Mouse (Mus musculus) embryonic facial prominence, embryonic 12.5 days (tissue): Measurements from ENCODE around the gene Lipk. TPM values are rescaled to one million over a fixed set of nuclear protein-coding genes. Genes with fewer than 3 reads are reported as not detected.

Experiments
- ATAC-seq: fragments of 200-750 bp; cut with Nextera tagmentation; 2 replicates; pipeline ENCODE4 v1.8.0; 2017; ENCODE audit not compliant: insufficient number of reproducible peaks, insufficient read depth, low FRiP score, low TSS enrichment
- H3K27ac ChIP-seq: fragments of 300-500 bp; sonication (generic); 2 replicates; pipeline ENCODE4 v1.5.1; 2016; ENCODE audit warnings: mild to moderate bottlenecking
- H3K27me3 ChIP-seq: fragments of 300-500 bp; sonication (generic); 2 replicates; pipeline ENCODE4 v1.6.1; 2016; ENCODE audit warnings: mild to moderate bottlenecking, moderate library complexity
- H3K36me3 ChIP-seq: fragments of 300-500 bp; sonication (generic); 2 replicates; pipeline ENCODE4 v1.6.1; 2016; ENCODE audit warnings: mild to moderate bottlenecking
- H3K4me1 ChIP-seq: fragments of 300-500 bp; sonication (generic); 2 replicates; pipeline ENCODE4 v1.6.1; 2016
- H3K4me2 ChIP-seq: fragments of 300-500 bp; sonication (generic); replicated peaks from 2 replicates; pipeline ENCODE4 v1.6.1; 2016; ENCODE audit warnings: mild to moderate bottlenecking, moderate library complexity
- H3K4me3 ChIP-seq: fragments of 300-500 bp; sonication (generic); 2 replicates; pipeline ENCODE4 v1.5.1; 2016; ENCODE audit warnings: mild to moderate bottlenecking
- H3K9ac ChIP-seq: fragments of 300-500 bp; sonication (generic); 2 replicates; pipeline ENCODE4 v1.6.1; 2016; ENCODE audit warnings: mild to moderate bottlenecking, moderate library complexity
- H3K9me3 ChIP-seq: fragments of 300-500 bp; sonication (generic); 2 replicates; pipeline ENCODE4 v1.6.1; 2016; ENCODE audit warnings: mild to moderate bottlenecking, moderate library complexity
- WGBS: fragments of 180-500 bp; shearing (Covaris S2); methylation state at CpG from one replicate; pipeline ENCODE4 v1.1.7; 2016; 5-methylcytosine and 5-hydroxymethylcytosine counted together
- microRNA-seq: library from miRNA; unstranded; fragments of <30 nt; microRNA quantifications from one replicate; pipeline ENCODE4, GENCODE M21; 2017
- polyA plus RNA-seq: library from polyadenylated mRNA; unstranded; fragments of >200 nt; fragmentation: Nextera tagmentation; extraction: Ambion mirVana; gene quantifications from 2 replicates; pipeline ENCODE4 v1.2.1, GENCODE M21; 2016

The Lipk gene
- polyA plus RNA-seq, 1 experiment from 2014 or later, result not detected

- Histone ChIP-seq H3K27me3 (no peaks in the 10 kb centered on the region), H3K36me3 (no peaks in the 10 kb centered on the region), H3K4me2 (no peak within 1 kb of the TSS), H3K27ac (no peak within 1 kb of the TSS), H3K9me3 (no peaks in the 10 kb centered on the region), H3K9ac (no peak within 1 kb of the TSS), H3K4me1 (no peaks in the 10 kb centered on the region), H3K4me3 (no peak within 1 kb of the TSS)
- WGBS, result 86% methylated on average over 9 of the region's 9 CpGs
- no peak for ATAC-seq
These were observed 58.8 kb downstream of the Lipk start, which contains the start of gene Lipn for GRCm38 (mm10) chr19:34066779-34067472. Lipn (plus strand) TSS chr19:34067358.

DNA sequence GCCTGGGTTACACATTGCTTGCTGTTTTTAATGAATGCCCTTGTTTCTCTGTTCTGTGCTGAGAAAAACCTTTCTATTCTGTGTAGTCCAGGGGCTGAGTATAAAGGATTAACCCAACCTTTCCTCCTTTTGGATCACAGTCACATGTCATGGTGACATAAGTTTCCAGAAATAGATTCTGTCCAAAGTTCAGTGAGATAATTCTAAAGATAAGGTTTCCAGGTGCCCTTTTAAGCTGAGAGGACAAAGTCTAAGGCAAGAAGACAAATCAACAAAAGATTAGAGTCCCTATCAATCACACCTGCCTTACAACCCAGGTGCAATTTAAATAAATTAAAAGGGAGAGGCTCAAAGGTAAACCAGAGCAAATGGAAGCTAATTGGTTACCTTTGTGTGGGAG is 66.1 kb downstream of the Lipk start:
- H3K27ac ChIP-seq, result no peak overlapping the region
- no peaks in the 10 kb centered on the region for H3K9me3 ChIP-seq
- no peak for ATAC-seq

DNA sequence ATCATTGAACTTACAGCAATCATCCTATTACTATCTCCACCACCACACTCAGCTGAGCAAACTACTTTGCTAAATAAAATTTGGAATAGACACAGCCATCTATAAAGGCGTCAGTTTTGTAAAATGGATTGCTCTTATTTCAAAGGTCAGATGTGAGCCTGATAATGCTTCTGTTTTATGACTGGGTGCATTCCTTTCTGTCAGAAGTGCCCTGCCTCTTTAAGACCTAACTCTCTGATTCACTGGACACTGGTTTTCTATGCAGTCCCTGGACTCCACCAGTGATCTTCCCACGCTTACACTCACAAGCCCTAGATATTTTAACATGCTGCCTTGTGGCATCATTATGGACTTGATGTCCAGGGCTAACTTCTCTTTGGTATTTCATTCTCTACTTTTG is 70.0 kb downstream of the Lipk start:
- Histone ChIP-seq H3K9ac (no peak overlapping the region), H3K27me3 (no peaks in the 10 kb centered on the region), H3K4me3 (no peak overlapping the region), H3K4me2 (no peak overlapping the region), H3K27ac (no peak overlapping the region), H3K9me3 (no peaks in the 10 kb centered on the region), H3K4me1 (no peaks in the 10 kb centered on the region), H3K36me3 (no peaks in the 10 kb centered on the region)
- 83% methylated on average over 2 of the region's 2 CpGs for WGBS
- ATAC-seq, result no peak

More for the DNA sequence above, 66.1 kb downstream of the Lipk start:
- H3K36me3 ChIP-seq, result no peaks in the 10 kb centered on the region
- no peak overlapping the region for H3K4me3 ChIP-seq
- H3K4me1 ChIP-seq, result no peaks in the 10 kb centered on the region
- H3K27me3 ChIP-seq, result no peaks in the 10 kb centered on the region
- H3K9ac ChIP-seq, result no peak overlapping the region
- no peak overlapping the region for H3K4me2 ChIP-seq

DNA sequence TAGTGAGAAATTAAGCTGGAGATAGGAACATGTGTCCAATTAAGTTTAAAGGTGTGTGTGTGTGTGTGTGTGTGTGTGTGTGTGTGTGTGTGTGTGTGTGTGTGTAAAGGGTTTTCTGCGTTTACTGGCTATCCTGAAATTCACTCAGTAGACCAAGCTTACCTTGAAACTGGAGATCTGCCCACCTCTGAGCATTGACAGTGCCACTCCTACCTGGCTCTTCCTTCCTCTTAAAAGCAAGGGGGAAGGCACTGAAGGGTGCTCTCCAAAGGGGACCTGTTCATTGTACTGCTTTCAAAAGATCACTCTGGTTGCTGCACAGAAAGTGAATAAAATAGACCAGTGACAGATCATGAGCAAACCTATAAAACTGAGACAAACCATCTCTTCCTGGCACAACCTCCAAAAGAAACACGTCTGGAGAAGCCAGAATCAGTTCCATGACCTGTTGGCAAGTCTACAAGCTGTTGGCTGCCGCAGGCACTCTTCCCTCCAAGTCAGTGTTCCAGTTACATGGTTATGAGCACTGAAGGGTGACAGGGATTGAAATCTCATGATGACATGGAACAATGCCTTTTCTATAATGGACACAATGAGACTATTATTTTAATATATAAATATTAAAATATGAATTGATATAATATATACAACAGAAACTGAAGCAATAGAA is 81.1 kb downstream of the Lipk start:
- Histone ChIP-seq H3K4me2 (no peak overlapping the region), H3K36me3 (no peaks in the 10 kb centered on the region), H3K4me3 (no peak overlapping the region), H3K9me3 (no peaks in the 10 kb centered on the region), H3K27me3 (no peaks in the 10 kb centered on the region), H3K9ac (no peak overlapping the region), H3K27ac (no peak overlapping the region), H3K4me1 (no peaks in the 10 kb centered on the region)
- ATAC-seq, result no peak
- 81% methylated on average over 3 of the region's 3 CpGs for WGBS

DNA sequence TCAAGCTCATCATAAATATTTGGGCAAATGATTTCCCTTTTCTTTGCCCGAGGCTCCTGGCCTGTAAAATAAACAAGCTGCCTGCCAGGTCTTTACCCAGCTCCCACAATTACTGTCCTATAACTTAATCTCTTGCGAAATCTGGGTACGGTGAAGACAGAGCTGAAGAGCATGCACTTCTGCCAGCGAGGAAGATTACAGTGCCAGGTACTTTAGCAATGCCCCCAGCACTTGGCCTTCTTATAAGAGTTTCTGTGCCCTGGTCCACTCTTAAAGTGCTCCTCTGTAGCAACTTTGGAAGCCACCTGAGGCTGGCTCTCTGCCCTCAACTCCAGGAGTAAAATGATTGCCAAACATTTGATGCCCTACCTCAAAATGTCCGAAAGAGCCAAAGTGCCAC is 87.3 kb downstream of the Lipk start:
- Histone ChIP-seq H3K4me3 (no peak overlapping the region), H3K4me2 (no peak overlapping the region), H3K27me3 (no peaks in the 10 kb centered on the region), H3K36me3 (no peaks in the 10 kb centered on the region), H3K27ac (no peak overlapping the region), H3K9ac (no peak overlapping the region), H3K4me1 (no peaks in the 10 kb centered on the region), H3K9me3 (no peaks in the 10 kb centered on the region)
- ATAC-seq, result no peak
- 77% methylated on average over 5 of the region's 5 CpGs for WGBS

DNA sequence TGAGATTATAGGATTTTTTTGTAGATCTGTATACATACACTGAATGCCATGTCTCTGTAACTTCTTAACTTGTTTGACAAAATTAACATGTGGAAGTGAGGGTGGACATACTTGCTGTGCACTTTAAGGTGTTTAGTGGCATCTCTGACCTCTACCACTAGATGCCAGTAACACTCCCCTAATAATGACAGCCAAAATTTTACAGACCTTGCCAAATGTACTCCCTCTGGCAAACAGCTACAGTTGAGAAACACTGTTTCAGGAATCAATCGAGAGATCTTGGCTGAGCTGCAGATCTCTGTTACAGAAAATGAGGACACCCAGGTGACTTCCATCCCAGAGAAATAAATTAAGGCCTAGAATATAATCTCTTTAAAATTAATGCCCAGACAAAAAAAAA is 88.1 kb downstream of the Lipk start:
- no peak for ATAC-seq
- WGBS, result 65% methylated on average over 1 of the region's 1 CpGs
- no peak overlapping the region for H3K4me2 ChIP-seq
- no peaks in the 10 kb centered on the region for H3K4me1 ChIP-seq
- no peak overlapping the region for H3K27ac ChIP-seq
- no peaks in the 10 kb centered on the region for H3K9me3 ChIP-seq
- no peaks in the 10 kb centered on the region for H3K36me3 ChIP-seq
- no peaks in the 10 kb centered on the region for H3K27me3 ChIP-seq
- no peak overlapping the region for H3K9ac ChIP-seq
- no peak overlapping the region for H3K4me3 ChIP-seq

Small RNA genes within 50 kb of the gene (microRNA-seq; reads per million reads assigned to microRNA genes)
- gene Gm23334, result not detected

Other genes starting within 250 kb of the Lipk start
- 9.4 and 11.0 TPM in 2 replicates for gene Lipo3, start 246.3 kb upstream of the Lipk start, polyA plus RNA-seq
- not detected in 2 replicates for gene Lipo1, start 220.8 kb upstream of the Lipk start, polyA plus RNA-seq
- not detected in 2 replicates for gene Lipf, start 47.1 kb upstream of the Lipk start, polyA plus RNA-seq
- not detected in 2 replicates for gene Lipn, start 59.1 kb downstream of the Lipk start, polyA plus RNA-seq
- 0.23 and 0.29 TPM in 2 replicates for gene Lipm, start 92.6 kb downstream of the Lipk start, polyA plus RNA-seq
- gene Ankrd22, start 157.8 kb downstream of the Lipk start, polyA plus RNA-seq, result 0.37 and 0.42 TPM in 2 replicates
- gene Stambpl1, start 183.9 kb downstream of the Lipk start, polyA plus RNA-seq, result 8.0 and 8.5 TPM in 2 replicates
- gene Acta2, start 247.3 kb downstream of the Lipk start, polyA plus RNA-seq, result 104 and 114 TPM in 2 replicates